Comparison of ENCODE assay signal across 8 mouse cellular contexts in the genomic region with DNA sequence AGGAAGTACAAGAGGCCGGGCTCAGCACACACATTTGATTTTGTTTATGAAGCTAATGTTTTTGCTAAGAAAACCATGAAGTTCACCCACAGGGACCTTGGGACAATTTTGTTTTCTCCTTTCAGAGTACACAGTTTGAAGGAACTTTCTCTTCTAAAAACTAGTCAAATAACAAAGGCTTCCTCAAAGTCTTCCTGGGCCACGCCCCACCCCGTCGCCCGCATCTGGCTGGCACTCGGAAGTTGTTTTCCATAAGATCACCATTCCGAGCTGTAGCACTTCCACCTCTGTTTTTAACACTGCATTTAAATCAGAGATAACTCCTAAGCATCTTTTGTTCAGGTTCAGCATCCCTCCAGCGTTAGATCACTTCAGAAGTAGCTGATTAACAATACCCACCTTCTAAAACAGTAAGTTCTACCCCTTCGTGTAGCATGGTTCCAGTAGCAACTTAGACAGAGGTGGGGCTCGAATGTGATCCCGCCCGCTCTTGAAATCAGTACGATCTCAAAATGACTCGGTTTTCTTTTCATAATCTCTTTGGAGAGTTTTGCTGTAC. TPM values are rescaled to one million over a fixed set of nuclear protein-coding genes. Genes with fewer than 3 reads are reported as not detected.
DNase-seq lines count a peak whose midpoint lies in the region; ATAC-seq and TF ChIP-seq lines count a peak whose summit lies in the region.

No protein-coding gene starts in this region.

- peak overlapping the region; percentile 28 for H3K4me3 ChIP-seq in heart, embryonic 11.5 days (ENCODE audit: low read depth, low read length)
- H3K4me3 ChIP-seq in thymus, adult 2 months (ENCODE audit: control insufficient read depth, insufficient read depth, low read length) = peak overlapping the region; percentile 9; the same call in 1 of the 2 replicates
- peak overlapping the region; percentile 42 for H3K4me3 ChIP-seq in limb, embryonic 10.5 days

- 1% methylated on average over 14 of the region's 14 CpGs for WGBS in heart, embryonic 11.5 days (ENCODE audit: insufficient replicate concordance)
- 2% methylated on average over 14 of the region's 14 CpGs for WGBS in thymus, adult 2 months
- WGBS in limb, embryonic 10.5 days = 3% methylated on average over 14 of the region's 14 CpGs

- no peak for ATAC-seq in heart, embryonic 11.5 days (replicated peaks; ENCODE audit: insufficient number of reproducible peaks, low FRiP score, low TSS enrichment)

- no peak for TF ChIP-seq POLR2A in thymus, adult 2 months (IDR thresholded peaks at IDR 0.05; ENCODE audit: control insufficient read depth, extremely low read depth, insufficient read depth, low read length, poor library complexity)

- H3K4me2 ChIP-seq in heart, embryonic 11.5 days = peak overlapping the region; percentile 53

- H3K9ac ChIP-seq in heart, embryonic 11.5 days (ENCODE audit: low read depth, low read length) = no peak overlapping the region; the same call in 1 of the 2 replicates

- no peaks in the 10 kb centered on the region for H3K9me3 ChIP-seq in heart, embryonic 11.5 days (replicated peaks; ENCODE audit: control insufficient read depth, low read length)
- no peaks in the 10 kb centered on the region for H3K9me3 ChIP-seq in limb, embryonic 10.5 days (replicated peaks)

- H3K4me1 ChIP-seq in heart, embryonic 11.5 days (ENCODE audit: control insufficient read depth, insufficient read depth, low read length) = peaks cover 12% of the 10 kb centered on the region
- peaks cover 27% of the 10 kb centered on the region for H3K4me1 ChIP-seq in thymus, adult 2 months (replicated peaks; ENCODE audit: control insufficient read depth, insufficient read depth, low read length)
- H3K4me1 ChIP-seq in limb, embryonic 10.5 days = peaks cover 49% of the 10 kb centered on the region

- TF ChIP-seq CTCF in thymus, adult 2 months (IDR thresholded peaks at IDR 0.05; ENCODE audit: borderline replicate concordance, control insufficient read depth, extremely low read depth, insufficient read depth, low read length, poor library complexity) = no peak

- H3K27ac ChIP-seq in heart, embryonic 11.5 days (ENCODE audit: low read depth, low read length) = no peak overlapping the region
- H3K27ac ChIP-seq in thymus, adult 2 months (ENCODE audit: control insufficient read depth, insufficient read depth, low read length) = peak overlapping the region; percentile 58; the same call in 1 of the 2 replicates
- peak overlapping the region; percentile 56 for H3K27ac ChIP-seq in limb, embryonic 10.5 days

- H3K36me3 ChIP-seq in heart, embryonic 11.5 days (ENCODE audit: control insufficient read depth, insufficient read depth, low read length) = no peaks in the 10 kb centered on the region
- no peaks in the 10 kb centered on the region for H3K36me3 ChIP-seq in thymus, adult 2 months (ENCODE audit: control insufficient read depth, insufficient read depth, low read length)
- no peaks in the 10 kb centered on the region for H3K36me3 ChIP-seq in limb, embryonic 10.5 days

- DNase-seq in heart, adult 11 months = no peak
- peak; percentile 38 for DNase-seq in thymus, adult 2 months
- DNase-seq in thymus, postnatal 10 days (ENCODE audit: low spot score in 2 of 2) = no peak
- no peak for DNase-seq in limb, embryonic 10.5 days (ENCODE audit: low spot score)
- peak; percentile 45 for DNase-seq in thymus, postnatal 4 days
- DNase-seq in left cerebral cortex, adult 11 months (ENCODE audit: low spot score) = no peak
- DNase-seq in cerebellum, postnatal 10 days = no peak

- peaks cover 20% of the 10 kb centered on the region for H3K27me3 ChIP-seq in heart, embryonic 11.5 days (ENCODE audit: control insufficient read depth, insufficient read depth, low read length)
- peaks cover 3% of the 10 kb centered on the region; the same call in 1 of the 2 replicates for H3K27me3 ChIP-seq in thymus, adult 2 months (ENCODE audit: control insufficient read depth, insufficient read depth, low read length)
- H3K27me3 ChIP-seq in limb, embryonic 10.5 days (ENCODE audit: low read depth, poor library complexity, severe bottlenecking) = peaks cover 20% of the 10 kb centered on the region

RNA-seq across cellular contexts. Expression of gene Axin2, which starts 9.7 kb away (rescaled TPM):
- 2.9 and 3.0 TPM in 2 replicates for polyA plus RNA-seq in heart, embryonic 11.5 days (2014; fragmentation: Nextera tagmentation; extraction: Ambion mirVana)
- polyA plus RNA-seq in thymus, adult 2 months (2012; rRNA removed) = 16.5 and 17.0 TPM in 2 replicates
- polyA plus RNA-seq in limb, embryonic 10.5 days (2016; fragmentation: Nextera tagmentation; extraction: Ambion mirVana) = 13.1 and 13.4 TPM in 2 replicates

Comparison
In these comparisons a context has a peak if more than half of its experiments do, and no peak if none do; other contexts are left out.
1. DNase-seq: peak in thymus, adult 2 months (single experiment) and thymus, postnatal 4 days (single experiment); none in heart, adult 11 months (single experiment), thymus, postnatal 10 days (0 of 2), limb, embryonic 10.5 days (single experiment), left cerebral cortex, adult 11 months (single experiment) and cerebellum, postnatal 10 days (0 of 2).
2. Peak in every context shown above with its lines, with median percentiles within 50 percentile points of each other: H3K4me3 ChIP-seq.